Mouse (Mus musculus): Measurements from ENCODE around the gene Stra6. TPM values are rescaled to one million over a fixed set of nuclear protein-coding genes. Genes with fewer than 3 reads are reported as not detected.

Gene Stra6
- polyA plus RNA-seq, 1 experiment from 2014 or later, result 0.89 TPM

Other genes with a start within 250 kb of the Stra6 start
- 7.5 and 8.8 TPM in 2 replicates for gene Arid3b, start 227.0 kb upstream of the Stra6 start, polyA plus RNA-seq (2015; fragmentation: Nextera tagmentation; extraction: Ambion mirVana)
- gene Ubl7, start 152.8 kb upstream of the Stra6 start, polyA plus RNA-seq (2015; fragmentation: Nextera tagmentation; extraction: Ambion mirVana), result 110 and 113 TPM in 2 replicates
- gene Sema7a, start 123.7 kb upstream of the Stra6 start, polyA plus RNA-seq (2015; fragmentation: Nextera tagmentation; extraction: Ambion mirVana), result 0.60 and 1.4 TPM in 2 replicates
- gene Cyp11a1, start 57.4 kb upstream of the Stra6 start, polyA plus RNA-seq (2015; fragmentation: Nextera tagmentation; extraction: Ambion mirVana), result 0.32 and 0.33 TPM in 2 replicates
- 0.20 and 0.24 TPM in 2 replicates for gene Ccdc33, start 55.0 kb downstream of the Stra6 start, polyA plus RNA-seq (2015; fragmentation: Nextera tagmentation; extraction: Ambion mirVana)
- 27.5 and 27.7 TPM in 2 replicates for gene Islr, start 140.5 kb downstream of the Stra6 start, polyA plus RNA-seq (2015; fragmentation: Nextera tagmentation; extraction: Ambion mirVana)
- gene Islr2, start 140.5 kb downstream of the Stra6 start, polyA plus RNA-seq (2015; fragmentation: Nextera tagmentation; extraction: Ambion mirVana), result 0.07 and 0.22 TPM in 2 replicates
- gene Pml, start 186.0 kb downstream of the Stra6 start, polyA plus RNA-seq (2015; fragmentation: Nextera tagmentation; extraction: Ambion mirVana), result 11.7 and 13.8 TPM in 2 replicates
- 28.2 and 28.3 TPM in 2 replicates for gene Stoml1, start 189.4 kb downstream of the Stra6 start, polyA plus RNA-seq (2015; fragmentation: Nextera tagmentation; extraction: Ambion mirVana)
- 47.0 and 48.6 TPM in 2 replicates for gene Loxl1, start 249.4 kb downstream of the Stra6 start, polyA plus RNA-seq (2015; fragmentation: Nextera tagmentation; extraction: Ambion mirVana)